Mouse (Mus musculus) kidney, embryonic 15.5 days (tissue): Measurements from ENCODE around the gene Neu1. TPM values are rescaled to one million over a fixed set of nuclear protein-coding genes. Genes with fewer than 3 reads are reported as not detected.

ENCODE experiments used
- ATAC-seq: fragments of 200-750 bp; cut with Nextera tagmentation; replicated peaks from 2 replicates; pipeline ENCODE4 v1.8.0; 2017; ENCODE audit warnings: moderate TSS enrichment; ENCODE audit not compliant: low FRiP score
- H3K27ac ChIP-seq: fragments of 300-500 bp; sonication (generic); 2 replicates; pipeline ENCODE4 v1.5.1; 2015; ENCODE audit warnings: mild to moderate bottlenecking, inconsistent platforms
- H3K27me3 ChIP-seq: fragments of 300-500 bp; sonication (generic); 2 replicates; pipeline ENCODE4 v1.6.1; 2015; ENCODE audit warnings: inconsistent platforms
- H3K36me3 ChIP-seq: fragments of 300-500 bp; sonication (generic); 2 replicates; pipeline ENCODE4 v1.6.1; 2015; ENCODE audit warnings: inconsistent platforms
- H3K4me1 ChIP-seq: fragments of 300-500 bp; sonication (generic); 2 replicates; pipeline ENCODE4 v1.6.1; 2015; ENCODE audit warnings: inconsistent platforms
- H3K4me2 ChIP-seq: fragments of 300-500 bp; sonication (generic); 2 replicates; pipeline ENCODE4 v1.6.1; 2015; ENCODE audit warnings: moderate library complexity, mild to moderate bottlenecking, inconsistent platforms
- H3K4me3 ChIP-seq: fragments of 300-500 bp; sonication (generic); replicated peaks from 2 replicates; pipeline ENCODE4 v1.5.1; 2015; ENCODE audit warnings: mild to moderate bottlenecking, inconsistent platforms
- H3K9ac ChIP-seq: fragments of 300-500 bp; sonication (generic); 2 replicates; pipeline ENCODE4 v1.6.1; 2015; ENCODE audit warnings: mild to moderate bottlenecking, inconsistent platforms
- H3K9me3 ChIP-seq: fragments of 300-500 bp; sonication (generic); replicated peaks from 2 replicates; pipeline ENCODE4 v1.6.1; 2016; ENCODE audit warnings: inconsistent platforms
- WGBS: fragments of 180-500 bp; shearing (Covaris S2); methylation state at CpG from one replicate; pipeline ENCODE4 v1.1.7; 2015; ENCODE audit warnings: mixed read lengths; 5-methylcytosine and 5-hydroxymethylcytosine counted together
- polyA plus RNA-seq: library from polyadenylated mRNA; unstranded; fragments of >200 nt; fragmentation: Nextera tagmentation; extraction: Ambion mirVana; gene quantifications from 2 replicates; pipeline ENCODE4 v1.2.1, GENCODE M21; 2015

Neu1 gene
- polyA plus RNA-seq, 1 experiment from 2014 or later: 37.0 TPM

GRCm38 (mm10) chr17:34978239-34978638, 47.2 kb downstream of the Neu1 start:
- no peak for ATAC-seq
- Histone ChIP-seq H3K4me1 (peaks cover 22% of the 10 kb centered on the region), H3K27ac (no peak overlapping the region), H3K27me3 (no peaks in the 10 kb centered on the region), H3K4me3 (no peak overlapping the region), H3K9me3 (no peaks in the 10 kb centered on the region), H3K9ac (no peak overlapping the region), H3K4me2 (no peak overlapping the region), H3K36me3 (0 out of 2 replicates have a peak, but pooled peaks cover 4% of the 10 kb centered on the region)
- 87% methylated on average over 27 of the region's 27 CpGs for WGBS

GRCm38 (mm10) chr17:34979631-34980030, 48.6 kb downstream of the Neu1 start:
- H3K27me3 ChIP-seq: no peaks in the 10 kb centered on the region
- peaks cover 28% of the 10 kb centered on the region for H3K4me1 ChIP-seq
- no peak overlapping the region for H3K4me3 ChIP-seq
- H3K36me3 ChIP-seq: 0 out of 2 replicates have a peak, but pooled peaks cover 6% of the 10 kb centered on the region
- H3K9me3 ChIP-seq: no peaks in the 10 kb centered on the region
- no peak overlapping the region for H3K9ac ChIP-seq
- H3K4me2 ChIP-seq: no peak overlapping the region
- no peak for ATAC-seq
- H3K27ac ChIP-seq: no peak overlapping the region
- WGBS: 89% methylated on average over 4 of the region's 4 CpGs

GRCm38 (mm10) chr17:34980655-34981054, 49.6 kb downstream of the Neu1 start:
- Histone ChIP-seq H3K4me3 (peak overlapping the region; percentile 93), H3K36me3 (peaks cover 17% of the 10 kb centered on the region), H3K4me1 (peaks cover 34% of the 10 kb centered on the region), H3K27me3 (no peaks in the 10 kb centered on the region), H3K9ac (peak overlapping the region; percentile 96), H3K27ac (peak overlapping the region; percentile 100), H3K4me2 (peak overlapping the region; percentile 84), H3K9me3 (no peaks in the 10 kb centered on the region)
- 20% methylated on average over 2 of the region's 2 CpGs for WGBS
- ATAC-seq: no peak

- under 1% methylated on average over 58 of the region's 58 CpGs for WGBS
- Histone ChIP-seq H3K4me2 (peak within 1 kb of the TSS; percentile 84), H3K4me3 (peak within 1 kb of the TSS; percentile 93), H3K9ac (peak within 1 kb of the TSS; percentile 96), H3K27me3 (no peaks in the 10 kb centered on the region), H3K4me1 (peaks cover 34% of the 10 kb centered on the region), H3K27ac (peak within 1 kb of the TSS; percentile 100), H3K36me3 (peaks cover 28% of the 10 kb centered on the region), H3K9me3 (no peaks in the 10 kb centered on the region)
- ATAC-seq: peak; percentile 92
These were observed 50.7 kb downstream of the Neu1 start, which contains the start of gene Lsm2 for GRCm38 (mm10) chr17:34981690-34982180. Gene Lsm2, plus strand, starts transcription at chr17:34981862.

GRCm38 (mm10) chr17:34982328-34982727, 51.3 kb downstream of the Neu1 start:
- ATAC-seq: no peak; the same call in 1 of the 2 replicates
- 0% methylated on average over 15 of the region's 15 CpGs for WGBS
- Histone ChIP-seq H3K27me3 (no peaks in the 10 kb centered on the region), H3K4me3 (peak overlapping the region; percentile 93), H3K4me2 (peak overlapping the region; percentile 84), H3K27ac (peak overlapping the region; percentile 100), H3K9me3 (no peaks in the 10 kb centered on the region), H3K9ac (peak overlapping the region; percentile 96), H3K36me3 (peaks cover 25% of the 10 kb centered on the region), H3K4me1 (peaks cover 34% of the 10 kb centered on the region)

GRCm38 (mm10) chr17:34984218-34984617, 53.2 kb downstream of the Neu1 start:
- no peak for ATAC-seq
- Histone ChIP-seq H3K4me2 (no peak overlapping the region), H3K36me3 (peaks cover 35% of the 10 kb centered on the region), H3K27me3 (no peaks in the 10 kb centered on the region), H3K4me1 (peaks cover 34% of the 10 kb centered on the region), H3K9ac (no peak overlapping the region), H3K9me3 (no peaks in the 10 kb centered on the region), H3K4me3 (no peak overlapping the region), H3K27ac (no peak overlapping the region)
- 70% methylated on average over 2 of the region's 2 CpGs for WGBS

Other genes starting within 250 kb of the Neu1 start
- 0.73 and 2.0 TPM in 2 replicates for gene C4b, start 187.4 kb upstream of the Neu1 start, polyA plus RNA-seq
- 11.1 and 45.4 TPM in 2 replicates for gene Cyp21a1, start 126.7 kb upstream of the Neu1 start, polyA plus RNA-seq
- gene Stk19, start 94.3 kb upstream of the Neu1 start, polyA plus RNA-seq: 29.4 and 29.6 TPM in 2 replicates
- 62.7 and 73.0 TPM in 2 replicates for gene Dxo, start 94.2 kb upstream of the Neu1 start, polyA plus RNA-seq
- gene Skiv2l, start 81.0 kb upstream of the Neu1 start, polyA plus RNA-seq: 48.5 and 53.1 TPM in 2 replicates
- gene Nelfe, start 80.9 kb upstream of the Neu1 start, polyA plus RNA-seq: 101 and 116 TPM in 2 replicates
- gene Cfb, start 68.7 kb upstream of the Neu1 start, polyA plus RNA-seq: 12.1 and 13.3 TPM in 2 replicates
- 5.0 TPM in 2 replicates for gene Zbtb12, start 51.8 kb upstream of the Neu1 start, polyA plus RNA-seq
- not detected in 2 replicates for gene Gm20547, start 49.2 kb upstream of the Neu1 start, polyA plus RNA-seq
- 2.6 and 3.6 TPM in 2 replicates for gene C2, start 33.0 kb upstream of the Neu1 start, polyA plus RNA-seq
- gene Ehmt2, start 32.8 kb upstream of the Neu1 start, polyA plus RNA-seq: 80.1 and 93.7 TPM in 2 replicates
- 12.4 and 13.0 TPM in 2 replicates for gene Slc44a4, start 16.8 kb upstream of the Neu1 start, polyA plus RNA-seq
- 0.49 and 0.53 TPM in 2 replicates for gene Hspa1b, start 28.0 kb downstream of the Neu1 start, polyA plus RNA-seq
- gene Gm20481, start 38.7 kb downstream of the Neu1 start, polyA plus RNA-seq: not detected in 2 replicates
- gene Hspa1a, start 40.9 kb downstream of the Neu1 start, polyA plus RNA-seq: 7.8 and 8.4 TPM in 2 replicates
- 0.81 and 1.6 TPM in 2 replicates for gene Hspa1l, start 41.5 kb downstream of the Neu1 start, polyA plus RNA-seq
- 229 and 231 TPM in 2 replicates for gene Lsm2, start 50.6 kb downstream of the Neu1 start, polyA plus RNA-seq
- 128 and 140 TPM in 2 replicates for gene Vars, start 69.7 kb downstream of the Neu1 start, polyA plus RNA-seq
- gene Vwa7, start 85.3 kb downstream of the Neu1 start, polyA plus RNA-seq: 0.19 and 0.29 TPM in 2 replicates
- 6.2 and 6.8 TPM in 2 replicates for gene Sapcd1, start 96.8 kb downstream of the Neu1 start, polyA plus RNA-seq
- gene Msh5, start 115.5 kb downstream of the Neu1 start, polyA plus RNA-seq: 5.2 and 5.4 TPM in 2 replicates
- gene Clic1, start 118.7 kb downstream of the Neu1 start, polyA plus RNA-seq: 300 and 320 TPM in 2 replicates
- gene Ddah2, start 127.8 kb downstream of the Neu1 start, polyA plus RNA-seq: 324 and 356 TPM in 2 replicates
- 1.6 TPM in 1 of 2 replicates, not detected in the other for gene Ly6g6c, start 134.1 kb downstream of the Neu1 start, polyA plus RNA-seq
- gene Mpig6b, start 134.9 kb downstream of the Neu1 start, polyA plus RNA-seq: 0.41 and 0.52 TPM in 2 replicates
- 1.2 and 1.6 TPM in 2 replicates for gene Ly6g6e, start 145.6 kb downstream of the Neu1 start, polyA plus RNA-seq
- 5.0 and 6.0 TPM in 2 replicates for gene Ly6g6d, start 146.8 kb downstream of the Neu1 start, polyA plus RNA-seq
- gene Ly6g6f, start 154.4 kb downstream of the Neu1 start, polyA plus RNA-seq: not detected in 2 replicates
- gene Abhd16a, start 158.0 kb downstream of the Neu1 start, polyA plus RNA-seq: 94.7 and 103 TPM in 2 replicates
- not detected in 2 replicates for gene Ly6g5c, start 177.0 kb downstream of the Neu1 start, polyA plus RNA-seq
- 0.99 and 1.9 TPM in 2 replicates for gene Ly6g5b, start 184.2 kb downstream of the Neu1 start, polyA plus RNA-seq
- 19.0 and 20.3 TPM in 2 replicates for gene Gpank1, start 190.2 kb downstream of the Neu1 start, polyA plus RNA-seq
- 281 and 284 TPM in 2 replicates for gene Csnk2b, start 190.8 kb downstream of the Neu1 start, polyA plus RNA-seq
- 10.5 and 12.2 TPM in 2 replicates for gene D17H6S53E, start 195.1 kb downstream of the Neu1 start, polyA plus RNA-seq
- gene Apom, start 200.8 kb downstream of the Neu1 start, polyA plus RNA-seq: 21.0 and 25.7 TPM in 2 replicates
- 56.1 and 64.9 TPM in 2 replicates for gene Bag6, start 203.9 kb downstream of the Neu1 start, polyA plus RNA-seq
- 176 and 209 TPM in 2 replicates for gene Prrc2a, start 233.6 kb downstream of the Neu1 start, polyA plus RNA-seq
- 8.8 and 9.2 TPM in 2 replicates for gene Aif1, start 244.8 kb downstream of the Neu1 start, polyA plus RNA-seq